Mouse (Mus musculus): ENCODE data around the gene Cfd. TPM values are rescaled to one million over a fixed set of nuclear protein-coding genes. Genes with fewer than 3 reads are reported as not detected.

Gene Cfd
- polyA plus RNA-seq, 1 experiment, result 0.40 TPM

GRCm38 (mm10) chr10:79866601-79867000 lies 24.1 kb upstream of the Cfd start:
- no peak overlapping the region for H3K4me3 ChIP-seq (ENCODE audit: insufficient read depth, low read length)
- no peak for TF ChIP-seq CTCF (IDR thresholded peaks at IDR 0.05; ENCODE audit: extremely low read depth, insufficient read depth, low read length)
- H3K4me1 ChIP-seq (ENCODE audit: control insufficient read depth, insufficient read depth, low read length), result 0 out of 2 replicates have a peak, but pooled peaks cover 1% of the 10 kb centered on the region
- no peak overlapping the region for H3K27ac ChIP-seq (ENCODE audit: insufficient read depth, low read length)

- Histone ChIP-seq H3K4me3 (ENCODE audit: insufficient read depth, low read length) (no peak overlapping the region), H3K27ac (ENCODE audit: insufficient read depth, low read length) (no peak overlapping the region), H3K4me1 (ENCODE audit: control insufficient read depth, insufficient read depth, low read length) (no peaks in the 10 kb centered on the region)
- TF ChIP-seq CTCF (IDR thresholded peaks at IDR 0.05; ENCODE audit: extremely low read depth, insufficient read depth, low read length) (no peak), POLR2A (IDR thresholded peaks at IDR 0.05; ENCODE audit: extremely low read depth, insufficient read depth, low read length) (no peak)
Measured at GRCm38 (mm10) chr10:79871845-79872244, 18.8 kb upstream of the Cfd start.

GRCm38 (mm10) chr10:79872862-79873261 lies 17.8 kb upstream of the Cfd start:
- no peaks in the 10 kb centered on the region for H3K4me1 ChIP-seq (ENCODE audit: control insufficient read depth, insufficient read depth, low read length)
- no peak overlapping the region for H3K27ac ChIP-seq (ENCODE audit: insufficient read depth, low read length)
- peak overlapping the region; percentile 86; the same call in 1 of the 2 replicates for H3K4me3 ChIP-seq (ENCODE audit: insufficient read depth, low read length)
- no peak for TF ChIP-seq CTCF (IDR thresholded peaks at IDR 0.05; ENCODE audit: extremely low read depth, insufficient read depth, low read length)
- no peak for TF ChIP-seq POLR2A (IDR thresholded peaks at IDR 0.05; ENCODE audit: extremely low read depth, insufficient read depth, low read length)

- peak overlapping the region; percentile 86 for H3K4me3 ChIP-seq (ENCODE audit: insufficient read depth, low read length)
- no peak for TF ChIP-seq CTCF (IDR thresholded peaks at IDR 0.05; ENCODE audit: extremely low read depth, insufficient read depth, low read length)
- no peak for TF ChIP-seq POLR2A (IDR thresholded peaks at IDR 0.05; ENCODE audit: extremely low read depth, insufficient read depth, low read length)
- H3K27ac ChIP-seq (ENCODE audit: insufficient read depth, low read length), result no peak overlapping the region
- H3K4me1 ChIP-seq (ENCODE audit: control insufficient read depth, insufficient read depth, low read length), result no peaks in the 10 kb centered on the region
Measured at GRCm38 (mm10) chr10:79873313-79873712, 17.3 kb upstream of the Cfd start.

- TF ChIP-seq CTCF (IDR thresholded peaks at IDR 0.05; ENCODE audit: extremely low read depth, insufficient read depth, low read length), result no peak
- no peak for TF ChIP-seq POLR2A (IDR thresholded peaks at IDR 0.05; ENCODE audit: extremely low read depth, insufficient read depth, low read length)
- Histone ChIP-seq H3K27ac (ENCODE audit: insufficient read depth, low read length) (peak overlapping the region; percentile 55), H3K4me1 (ENCODE audit: control insufficient read depth, insufficient read depth, low read length) (no peaks in the 10 kb centered on the region), H3K4me3 (ENCODE audit: insufficient read depth, low read length) (peak overlapping the region; percentile 86)
Measured at GRCm38 (mm10) chr10:79873715-79874289, 16.9 kb upstream of the Cfd start.

GRCm38 (mm10) chr10:79874290-79874862 lies 16.3 kb upstream of the Cfd start, which contains the start of the genes Prtn3 and Plppr3:
Prtn3 (plus strand) TSS chr10:79874476.
Plppr3 (minus strand) TSS chr10:79874634.
- no peak for TF ChIP-seq CTCF (IDR thresholded peaks at IDR 0.05; ENCODE audit: extremely low read depth, insufficient read depth, low read length)
- TF ChIP-seq POLR2A (IDR thresholded peaks at IDR 0.05; ENCODE audit: extremely low read depth, insufficient read depth, low read length), result no peak
- no peaks in the 10 kb centered on the region for H3K4me1 ChIP-seq (ENCODE audit: control insufficient read depth, insufficient read depth, low read length)
- peak within 1 kb of the TSS; percentile 86 for H3K4me3 ChIP-seq (ENCODE audit: insufficient read depth, low read length)
- peak within 1 kb of the TSS; percentile 55 for H3K27ac ChIP-seq (ENCODE audit: insufficient read depth, low read length)

- Histone ChIP-seq H3K4me3 (ENCODE audit: insufficient read depth, low read length) (no peak overlapping the region), H3K27ac (ENCODE audit: insufficient read depth, low read length) (no peak overlapping the region), H3K4me1 (ENCODE audit: control insufficient read depth, insufficient read depth, low read length) (no peaks in the 10 kb centered on the region)
- no peak for TF ChIP-seq CTCF (IDR thresholded peaks at IDR 0.05; ENCODE audit: extremely low read depth, insufficient read depth, low read length)
- no peak for TF ChIP-seq POLR2A (IDR thresholded peaks at IDR 0.05; ENCODE audit: extremely low read depth, insufficient read depth, low read length)
Measured at GRCm38 (mm10) chr10:79877174-79877573, 13.5 kb upstream of the Cfd start.

- no peak overlapping the region for H3K27ac ChIP-seq (ENCODE audit: insufficient read depth, low read length)
- no peak for TF ChIP-seq CTCF (IDR thresholded peaks at IDR 0.05; ENCODE audit: extremely low read depth, insufficient read depth, low read length)
- no peak overlapping the region for H3K4me3 ChIP-seq (ENCODE audit: insufficient read depth, low read length)
- H3K4me1 ChIP-seq (ENCODE audit: control insufficient read depth, insufficient read depth, low read length), result no peaks in the 10 kb centered on the region
Measured at GRCm38 (mm10) chr10:79877757-79878156, 12.9 kb upstream of the Cfd start.

- no peak overlapping the region for H3K27ac ChIP-seq (ENCODE audit: insufficient read depth, low read length)
- H3K4me3 ChIP-seq (ENCODE audit: insufficient read depth, low read length), result no peak overlapping the region
- no peaks in the 10 kb centered on the region for H3K4me1 ChIP-seq (ENCODE audit: control insufficient read depth, insufficient read depth, low read length)
- TF ChIP-seq CTCF (IDR thresholded peaks at IDR 0.05; ENCODE audit: extremely low read depth, insufficient read depth, low read length) (no peak), POLR2A (IDR thresholded peaks at IDR 0.05; ENCODE audit: extremely low read depth, insufficient read depth, low read length) (no peak)
Measured at GRCm38 (mm10) chr10:79879527-79879926, 11.1 kb upstream of the Cfd start.

- Histone ChIP-seq H3K4me1 (ENCODE audit: control insufficient read depth, insufficient read depth, low read length) (no peaks in the 10 kb centered on the region), H3K27ac (ENCODE audit: insufficient read depth, low read length) (no peak overlapping the region), H3K4me3 (ENCODE audit: insufficient read depth, low read length) (no peak overlapping the region)
- TF ChIP-seq POLR2A (IDR thresholded peaks at IDR 0.05; ENCODE audit: extremely low read depth, insufficient read depth, low read length) (no peak), CTCF (IDR thresholded peaks at IDR 0.05; ENCODE audit: extremely low read depth, insufficient read depth, low read length) (no peak)
Measured at GRCm38 (mm10) chr10:79880721-79881120, 9.9 kb upstream of the Cfd start.

Measured in cortical plate, adult 2 months (tissue).